Mouse (Mus musculus): ENCODE measurements around the gene Xpa. TPM values are rescaled to one million over a fixed set of nuclear protein-coding genes. Genes with fewer than 3 reads are reported as not detected.
A peak's percentile ranks its signal among the peaks of the same experiment; 100 is the strongest.

Xpa gene
- polyA plus RNA-seq, 1 experiment from 2014 or later, result 27.3 TPM

DNA sequence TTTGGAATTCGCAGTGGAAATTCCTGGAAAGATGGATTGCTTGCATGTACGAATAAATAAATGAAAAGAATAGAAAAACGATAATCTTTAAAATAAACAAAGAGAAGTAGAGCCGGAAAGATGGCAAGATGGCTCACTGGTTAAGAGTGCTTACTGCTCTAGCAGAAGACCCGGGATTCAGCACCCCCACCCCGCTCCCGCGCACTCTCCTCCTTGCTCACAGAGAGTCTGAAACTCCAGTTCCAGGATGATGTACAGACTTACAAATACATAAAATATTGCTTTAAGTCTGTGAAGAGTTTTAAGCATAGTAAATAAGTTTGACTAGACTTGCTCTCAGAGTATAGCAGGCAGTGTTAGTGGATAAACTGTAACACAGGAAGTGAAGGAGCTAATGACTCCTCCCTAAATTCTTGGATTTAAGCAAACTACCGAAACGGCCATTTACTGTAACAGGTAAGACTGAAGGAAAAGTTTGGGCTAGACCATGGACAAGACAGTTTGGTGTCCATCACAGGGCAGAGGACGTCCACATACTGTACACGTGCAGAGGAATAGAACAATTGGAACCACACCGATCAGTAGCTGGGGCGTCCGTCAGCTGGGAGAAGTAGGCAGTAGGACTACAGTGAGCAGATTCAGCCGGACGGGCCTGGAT, 58.4 kb downstream of the Xpa start:
- Histone ChIP-seq H3K9me3 (ENCODE audit: control insufficient read depth, low read length) (no peaks in the 10 kb centered on the region), H3K4me3 (ENCODE audit: low read depth, low read length) (peak overlapping the region; percentile 95), H3K4me1 (ENCODE audit: control insufficient read depth, insufficient read depth, low read length) (peaks cover 10% of the 10 kb centered on the region), H3K9ac (ENCODE audit: low read length) (peak overlapping the region; percentile 94), H3K27ac (replicated peaks; ENCODE audit: low read depth, low read length) (peak overlapping the region; percentile 98), H3K27me3 (ENCODE audit: control insufficient read depth, insufficient read depth, low read length) (no peaks in the 10 kb centered on the region), H3K36me3 (ENCODE audit: control insufficient read depth, insufficient read depth, low read length) (peaks cover 5% of the 10 kb centered on the region), H3K4me2 (ENCODE audit: low read depth, severe bottlenecking) (peak overlapping the region; percentile 49)
- 8% methylated on average over 17 of the region's 17 CpGs for WGBS
- DNase-seq (ENCODE audit: low spot score), result peak; percentile 45
- ATAC-seq (ENCODE audit: insufficient number of reproducible peaks, low FRiP score, low TSS enrichment, low read depth), result peak; percentile 80

DNA sequence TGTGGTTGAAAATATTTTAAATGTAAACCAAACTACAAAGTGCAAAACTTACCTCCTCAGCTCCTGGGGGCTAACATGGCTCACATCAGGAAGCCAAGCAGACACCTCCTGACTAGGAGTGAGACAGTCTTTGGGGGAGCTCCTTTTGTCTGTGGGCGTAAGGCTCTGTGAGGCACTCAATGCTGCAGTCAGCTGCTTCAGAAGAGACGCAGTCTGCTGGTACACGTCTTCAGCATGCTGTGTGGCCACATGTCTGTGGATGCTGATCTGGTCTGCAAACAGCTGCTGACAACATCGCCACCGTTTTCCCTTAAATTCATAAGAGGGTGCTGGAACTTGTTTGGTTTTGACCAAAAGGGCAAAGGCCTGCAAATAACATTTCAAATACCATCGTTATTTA, 64.3 kb downstream of the Xpa start:
- Histone ChIP-seq H3K27ac (replicated peaks; ENCODE audit: low read depth, low read length) (no peak overlapping the region), H3K9me3 (ENCODE audit: control insufficient read depth, low read length) (no peaks in the 10 kb centered on the region), H3K36me3 (ENCODE audit: control insufficient read depth, insufficient read depth, low read length) (peaks cover 18% of the 10 kb centered on the region), H3K4me3 (ENCODE audit: low read depth, low read length) (no peak overlapping the region), H3K9ac (ENCODE audit: low read length) (no peak overlapping the region), H3K27me3 (ENCODE audit: control insufficient read depth, insufficient read depth, low read length) (no peaks in the 10 kb centered on the region), H3K4me2 (ENCODE audit: low read depth, severe bottlenecking) (no peak overlapping the region), H3K4me1 (ENCODE audit: control insufficient read depth, insufficient read depth, low read length) (no peaks in the 10 kb centered on the region)
- DNase-seq (ENCODE audit: low spot score) (no peak), ATAC-seq (ENCODE audit: insufficient number of reproducible peaks, low FRiP score, low TSS enrichment, low read depth) (no peak)
- 92% methylated on average over 6 of the region's 6 CpGs for WGBS

DNA sequence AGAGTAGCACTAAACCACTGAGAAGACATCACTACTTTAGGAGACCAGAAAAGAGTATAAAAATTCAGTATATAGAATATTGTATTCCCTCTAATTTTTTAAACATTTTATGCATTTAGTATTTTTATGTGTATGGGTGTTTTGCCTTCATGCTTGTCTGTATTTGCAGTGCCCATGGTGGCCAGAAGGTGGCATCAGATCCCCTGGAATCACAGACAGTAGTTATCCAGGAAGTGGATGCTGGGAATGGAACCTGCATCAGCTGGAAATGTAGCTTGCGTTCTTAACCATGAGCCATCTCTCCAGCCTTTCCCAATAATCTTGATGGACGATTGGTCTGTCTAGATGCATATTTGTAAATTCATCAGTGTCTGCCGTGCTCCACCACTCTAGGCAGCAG, 65.9 kb downstream of the Xpa start:
- no peak overlapping the region for H3K27ac ChIP-seq (replicated peaks; ENCODE audit: low read depth, low read length)
- peaks cover 20% of the 10 kb centered on the region for H3K36me3 ChIP-seq (ENCODE audit: control insufficient read depth, insufficient read depth, low read length)
- H3K27me3 ChIP-seq (ENCODE audit: control insufficient read depth, insufficient read depth, low read length), result no peaks in the 10 kb centered on the region
- DNase-seq (ENCODE audit: low spot score) (peak; percentile 73), ATAC-seq (ENCODE audit: insufficient number of reproducible peaks, low FRiP score, low TSS enrichment, low read depth) (no peak)
- H3K9me3 ChIP-seq (ENCODE audit: control insufficient read depth, low read length), result no peaks in the 10 kb centered on the region
- no peak overlapping the region for H3K9ac ChIP-seq (ENCODE audit: low read length)
- H3K4me3 ChIP-seq (ENCODE audit: low read depth, low read length), result no peak overlapping the region
- 76% methylated on average over 3 of the region's 3 CpGs for whole genome bisulfite sequencing
- no peaks in the 10 kb centered on the region for H3K4me1 ChIP-seq (ENCODE audit: control insufficient read depth, insufficient read depth, low read length)
- H3K4me2 ChIP-seq (ENCODE audit: low read depth, severe bottlenecking), result no peak overlapping the region

DNA sequence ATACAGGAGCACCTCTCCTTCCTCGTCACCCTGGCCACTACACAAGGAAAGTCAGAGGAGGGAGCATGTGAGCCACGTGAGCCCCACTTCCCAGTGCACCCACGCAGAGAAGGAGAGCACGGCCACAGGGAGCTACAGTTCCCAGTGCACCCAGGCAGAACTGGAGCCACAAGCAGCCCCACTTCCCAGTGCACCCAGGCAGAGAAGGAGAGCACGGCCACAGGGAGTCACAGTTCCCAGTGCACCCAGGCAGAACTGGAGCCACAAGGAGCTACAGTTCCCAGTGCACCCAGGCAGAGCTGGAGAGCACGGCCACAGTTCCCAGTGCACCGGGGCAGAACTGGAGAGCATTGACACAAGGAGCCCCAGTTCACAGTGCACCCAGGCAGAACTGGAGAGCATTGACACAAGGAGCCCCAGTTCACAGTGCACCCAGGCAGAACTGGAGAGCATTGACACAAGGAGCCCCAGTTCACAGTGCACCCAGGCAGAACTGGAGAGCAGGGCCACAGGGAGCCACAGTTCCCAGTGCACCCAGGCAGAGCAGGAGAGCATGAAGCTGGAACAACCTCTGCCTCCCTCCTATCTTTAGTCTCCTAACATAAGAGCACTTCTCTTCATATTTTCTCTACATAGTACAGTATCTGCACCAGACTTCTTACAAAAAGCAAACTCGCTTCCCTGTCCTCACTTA, 66.7 kb downstream of the Xpa start:
- ATAC-seq (ENCODE audit: insufficient number of reproducible peaks, low FRiP score, low TSS enrichment, low read depth), result no peak
- no peak overlapping the region for H3K4me3 ChIP-seq (ENCODE audit: low read depth, low read length)
- H3K36me3 ChIP-seq (ENCODE audit: control insufficient read depth, insufficient read depth, low read length), result peaks cover 26% of the 10 kb centered on the region
- H3K27me3 ChIP-seq (ENCODE audit: control insufficient read depth, insufficient read depth, low read length), result no peaks in the 10 kb centered on the region
- WGBS, result 92% methylated on average over 8 of the region's 8 CpGs
- no peak for DNase-seq (ENCODE audit: low spot score)
- no peak overlapping the region for H3K9ac ChIP-seq (ENCODE audit: low read length)
- no peak overlapping the region for H3K4me2 ChIP-seq (ENCODE audit: low read depth, severe bottlenecking)
- H3K4me1 ChIP-seq (ENCODE audit: control insufficient read depth, insufficient read depth, low read length), result no peaks in the 10 kb centered on the region
- no peaks in the 10 kb centered on the region for H3K9me3 ChIP-seq (ENCODE audit: control insufficient read depth, low read length)
- no peak overlapping the region for H3K27ac ChIP-seq (replicated peaks; ENCODE audit: low read depth, low read length)

DNA sequence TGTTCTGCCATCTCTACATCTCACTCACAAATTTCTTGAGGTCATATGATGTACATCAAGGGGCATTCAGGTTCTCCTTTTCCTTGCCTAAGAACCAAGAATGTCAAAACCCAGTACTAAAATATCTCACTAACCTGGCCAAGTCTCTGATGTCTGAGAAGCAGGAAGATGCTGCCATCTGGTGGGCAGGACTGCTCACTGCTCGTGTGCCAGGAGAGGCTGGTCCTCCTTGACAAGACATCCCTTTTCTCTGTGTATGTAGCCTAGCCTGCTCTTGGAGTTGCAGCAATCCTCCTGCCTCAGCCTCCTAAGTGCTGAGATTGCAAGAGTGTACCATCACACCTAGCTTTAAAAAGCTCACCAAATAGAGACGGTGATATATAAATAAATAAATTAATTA, 69.6 kb downstream of the Xpa start:
- 47% methylated on average over 2 of the region's 2 CpGs for WGBS
- no peaks in the 10 kb centered on the region for H3K4me1 ChIP-seq (ENCODE audit: control insufficient read depth, insufficient read depth, low read length)
- no peak overlapping the region for H3K9ac ChIP-seq (ENCODE audit: low read length)
- no peaks in the 10 kb centered on the region for H3K9me3 ChIP-seq (ENCODE audit: control insufficient read depth, low read length)
- DNase-seq (ENCODE audit: low spot score) (peak; percentile 81), ATAC-seq (ENCODE audit: insufficient number of reproducible peaks, low FRiP score, low TSS enrichment, low read depth) (no peak)
- peaks cover 31% of the 10 kb centered on the region for H3K36me3 ChIP-seq (ENCODE audit: control insufficient read depth, insufficient read depth, low read length)
- H3K4me2 ChIP-seq (ENCODE audit: low read depth, severe bottlenecking), result no peak overlapping the region
- H3K27ac ChIP-seq (replicated peaks; ENCODE audit: low read depth, low read length), result no peak overlapping the region
- H3K4me3 ChIP-seq (ENCODE audit: low read depth, low read length), result no peak overlapping the region
- H3K27me3 ChIP-seq (ENCODE audit: control insufficient read depth, insufficient read depth, low read length), result no peaks in the 10 kb centered on the region

DNA sequence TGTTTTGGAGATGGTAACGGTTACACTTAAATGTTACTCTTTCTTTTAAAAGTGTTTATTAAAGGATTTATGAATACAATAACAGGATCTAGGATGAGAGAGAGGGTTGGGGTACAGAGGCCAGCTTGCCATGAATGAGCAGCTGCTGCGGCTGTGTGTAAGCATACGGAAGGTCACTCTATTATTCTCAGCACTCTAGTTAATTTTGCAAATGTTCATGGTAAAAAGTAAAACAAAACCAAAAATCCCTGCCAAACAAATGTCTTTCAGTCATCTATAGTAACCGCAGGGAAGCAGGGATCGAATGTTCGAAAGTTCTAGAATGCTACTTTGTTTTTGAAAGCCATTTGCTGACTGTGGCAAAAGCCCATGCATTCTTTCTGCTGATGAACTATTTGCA, 72.8 kb downstream of the Xpa start:
- Histone ChIP-seq H3K4me2 (ENCODE audit: low read depth, severe bottlenecking) (no peak overlapping the region), H3K9me3 (ENCODE audit: control insufficient read depth, low read length) (no peaks in the 10 kb centered on the region), H3K27ac (replicated peaks; ENCODE audit: low read depth, low read length) (no peak overlapping the region), H3K27me3 (ENCODE audit: control insufficient read depth, insufficient read depth, low read length) (no peaks in the 10 kb centered on the region), H3K9ac (ENCODE audit: low read length) (no peak overlapping the region), H3K4me3 (ENCODE audit: low read depth, low read length) (no peak overlapping the region), H3K36me3 (ENCODE audit: control insufficient read depth, insufficient read depth, low read length) (peaks cover 34% of the 10 kb centered on the region), H3K4me1 (ENCODE audit: control insufficient read depth, insufficient read depth, low read length) (no peaks in the 10 kb centered on the region)
- 92% methylated on average over 6 of the region's 6 CpGs for WGBS
- DNase-seq (ENCODE audit: low spot score) (no peak), ATAC-seq (ENCODE audit: insufficient number of reproducible peaks, low FRiP score, low TSS enrichment, low read depth) (no peak)

DNA sequence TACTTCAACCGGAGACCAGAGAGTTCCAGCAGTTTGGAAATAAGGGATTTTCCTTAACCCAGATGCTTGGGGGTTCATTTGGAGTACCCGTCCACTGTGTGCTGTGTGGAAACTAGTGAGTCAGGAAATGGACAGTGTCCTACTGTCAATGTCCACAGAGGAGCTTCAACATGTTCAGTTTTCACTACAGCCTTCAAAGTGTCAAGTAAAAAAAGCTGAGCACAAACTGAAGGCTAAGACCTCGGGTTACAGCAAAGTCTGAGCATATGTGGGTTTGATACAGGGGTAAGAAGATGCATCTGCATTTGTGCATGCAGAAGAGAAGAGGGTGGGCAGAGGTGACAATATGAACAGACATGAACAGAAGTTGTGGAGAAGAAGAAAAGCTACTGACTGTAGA, 75.3 kb downstream of the Xpa start:
- DNase-seq (ENCODE audit: low spot score) (no peak), ATAC-seq (ENCODE audit: insufficient number of reproducible peaks, low FRiP score, low TSS enrichment, low read depth) (no peak)
- Histone ChIP-seq H3K27me3 (ENCODE audit: control insufficient read depth, insufficient read depth, low read length) (no peaks in the 10 kb centered on the region), H3K9me3 (ENCODE audit: control insufficient read depth, low read length) (no peaks in the 10 kb centered on the region), H3K36me3 (ENCODE audit: control insufficient read depth, insufficient read depth, low read length) (peaks cover 54% of the 10 kb centered on the region), H3K9ac (ENCODE audit: low read length) (no peak overlapping the region), H3K4me1 (ENCODE audit: control insufficient read depth, insufficient read depth, low read length) (no peaks in the 10 kb centered on the region), H3K4me2 (ENCODE audit: low read depth, severe bottlenecking) (no peak overlapping the region), H3K27ac (replicated peaks; ENCODE audit: low read depth, low read length) (no peak overlapping the region), H3K4me3 (ENCODE audit: low read depth, low read length) (no peak overlapping the region)
- WGBS, result 82% methylated on average over 3 of the region's 3 CpGs

DNA sequence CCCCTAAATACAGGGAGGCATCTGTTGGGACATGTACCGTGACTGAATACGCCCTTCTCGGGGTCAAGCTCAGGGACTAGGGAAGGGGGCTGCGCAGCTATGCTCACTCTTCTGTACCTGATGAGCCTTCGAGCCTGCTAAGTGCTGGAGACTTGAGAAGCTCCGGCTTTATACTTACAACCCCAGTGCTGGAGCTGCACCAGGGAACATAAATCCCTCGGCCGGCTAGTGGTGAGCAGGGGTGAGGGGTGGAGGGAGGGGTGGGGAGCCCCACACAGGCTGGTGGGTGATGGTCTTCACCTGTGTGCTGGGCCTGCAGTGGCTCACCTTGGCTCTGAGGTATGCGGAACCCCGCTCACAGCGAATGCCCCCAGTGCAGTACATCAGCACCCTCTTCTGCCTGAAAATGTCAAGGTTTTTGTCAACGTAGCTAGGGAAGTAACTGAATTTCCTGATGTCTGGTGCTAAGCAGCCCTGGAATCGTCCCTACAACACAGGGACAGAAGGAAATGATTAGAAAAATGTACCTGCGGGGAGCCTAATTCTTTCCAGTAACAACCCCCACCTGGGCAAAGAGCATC, 76.5 kb downstream of the Xpa start:
- ATAC-seq (ENCODE audit: insufficient number of reproducible peaks, low FRiP score, low TSS enrichment, low read depth), result no peak
- H3K9ac ChIP-seq (ENCODE audit: low read length), result no peak overlapping the region
- H3K4me3 ChIP-seq (ENCODE audit: low read depth, low read length), result no peak overlapping the region
- H3K4me2 ChIP-seq (ENCODE audit: low read depth, severe bottlenecking), result no peak overlapping the region
- H3K27me3 ChIP-seq (ENCODE audit: control insufficient read depth, insufficient read depth, low read length), result no peaks in the 10 kb centered on the region
- H3K9me3 ChIP-seq (ENCODE audit: control insufficient read depth, low read length), result no peaks in the 10 kb centered on the region
- no peak for DNase-seq (ENCODE audit: low spot score)
- no peak overlapping the region for H3K27ac ChIP-seq (replicated peaks; ENCODE audit: low read depth, low read length)
- H3K36me3 ChIP-seq (ENCODE audit: control insufficient read depth, insufficient read depth, low read length), result peaks cover 52% of the 10 kb centered on the region
- 85% methylated on average over 14 of the region's 14 CpGs for WGBS
- H3K4me1 ChIP-seq (ENCODE audit: control insufficient read depth, insufficient read depth, low read length), result no peaks in the 10 kb centered on the region

All from limb, embryonic 11.5 days (tissue).